Mouse (Mus musculus) cortical plate, adult 2 months (tissue): ENCODE measurements around the gene Sfxn3.

Source experiments
- CTCF ChIP-seq: fragments of 200-500 bp; IDR thresholded peaks from 2 replicates; pipeline ENCODE4 v1.5.1; 2011; ENCODE audit warnings: mild to moderate bottlenecking, control low read depth, low read length; ENCODE audit not compliant: insufficient read depth; ENCODE audit errors: extremely low read depth
- POLR2A ChIP-seq: fragments of 200-500 bp; IDR thresholded peaks from 2 replicates; pipeline ENCODE4 v1.6.1; 2011; ENCODE audit warnings: mild to moderate bottlenecking, low read length, control low read depth; ENCODE audit not compliant: insufficient read depth; ENCODE audit errors: extremely low read depth

- peak; percentile 64 for TF ChIP-seq POLR2A
- no peak for TF ChIP-seq CTCF
Observed at GRCm38 (mm10) chr19:45047935-45048643, 786 bp downstream of the Sfxn3 start.
